Mouse (Mus musculus) CH12.LX (cell line): Measurements from ENCODE around the gene D10Jhu81e.

Experiments used
- POLR2A ChIP-seq: IDR thresholded peaks from 2 replicates; pipeline ENCODE4 v1.6.1; 2011; ENCODE audit warnings: low read depth, mild to moderate bottlenecking, improper control_type of control experiment, low read length
- UBTF ChIP-seq: IDR thresholded peaks from 2 replicates; pipeline ENCODE4 v1.6.1; 2012; ENCODE audit warnings: low read depth, mild to moderate bottlenecking, inconsistent platforms, low read length, improper control_type of control experiment, moderate library complexity

DNA sequence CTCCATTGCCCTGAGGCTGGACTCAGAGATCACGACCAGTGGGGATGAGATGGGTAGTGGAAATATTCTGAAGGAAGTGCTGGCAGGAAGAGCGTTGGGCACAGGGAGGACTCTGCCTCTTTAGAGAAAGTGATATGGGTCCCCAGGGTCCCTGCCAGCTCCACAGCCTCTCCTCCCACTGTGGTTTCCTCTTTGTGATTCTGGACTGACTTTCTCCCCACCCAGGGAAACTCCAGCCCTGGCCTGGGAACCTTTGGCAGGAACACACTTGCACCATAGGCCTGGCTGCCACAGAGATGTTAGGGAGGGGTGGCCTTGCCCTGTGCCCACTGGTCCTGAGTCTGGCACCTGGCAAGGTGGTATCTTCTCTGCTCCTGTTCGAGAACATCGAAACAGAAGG lies 39.6 kb downstream of the D10Jhu81e start:
- TF ChIP-seq POLR2A: no peak
- no peak for TF ChIP-seq UBTF
